Mouse (Mus musculus): Measurements from ENCODE around the gene Pnpla7.

DNA sequence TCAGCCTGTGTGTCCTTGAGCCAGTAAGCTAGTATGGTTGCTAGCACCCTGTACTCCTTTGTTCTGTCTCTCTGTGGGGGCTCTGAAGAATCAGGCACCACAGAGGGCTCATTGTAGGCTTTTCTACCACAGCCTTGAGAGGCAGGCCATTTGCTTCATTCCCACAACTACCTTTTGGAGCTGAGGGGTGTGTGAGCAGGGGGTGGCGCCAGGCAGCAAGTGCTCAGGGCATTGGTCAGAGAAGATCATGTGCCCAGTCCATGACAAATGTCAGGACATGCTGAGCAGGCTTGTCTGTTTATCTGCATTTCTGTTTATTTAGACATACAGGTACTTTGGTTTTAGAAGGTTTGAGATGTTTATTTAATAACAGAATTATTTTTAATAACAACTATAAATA lies 49.3 kb downstream of the Pnpla7 start:
- TF ChIP-seq POLR2A (IDR thresholded peaks at IDR 0.05; ENCODE audit: low read depth, low read length) (no peak), CTCF (IDR thresholded peaks at IDR 0.05; ENCODE audit: borderline replicate concordance, insufficient read depth, low read length) (no peak)
